12 mouse cellular contexts compared by ENCODE assay signal in genomic region chr2:143679513-143679912, GRCm38 (mm10).
"Had no signal": no experiment of that assay in that cellular context is flagged by ENCODE, and none has a peak within 500 bp of the region (broad histone marks: within the 10 kb centered on the region; RNA-seq: fewer than 3 reads in every experiment).

No protein-coding gene starts in this region.

- H3K27ac ChIP-seq: midbrain, embryonic 13.5 days; midbrain, embryonic 15.5 days; neural tube, embryonic 12.5 days had no signal

- H3K27me3 ChIP-seq: megakaryocyte, embryonic 14.5 days; midbrain, embryonic 13.5 days; midbrain, embryonic 15.5 days; neural tube, embryonic 12.5 days had no signal

- H3K4me1 ChIP-seq: megakaryocyte, embryonic 14.5 days; midbrain, embryonic 13.5 days; midbrain, embryonic 15.5 days; neural tube, embryonic 12.5 days had no signal

- H3K9me3 ChIP-seq: megakaryocyte, embryonic 14.5 days; midbrain, embryonic 13.5 days; midbrain, embryonic 15.5 days; neural tube, embryonic 12.5 days had no signal

- H3K36me3 ChIP-seq: midbrain, embryonic 13.5 days; midbrain, embryonic 15.5 days; neural tube, embryonic 12.5 days had no signal

- DNase-seq: lung, adult 18-20 months; lung, embryonic 14.5 days; lung, postnatal 10 days; lung, postnatal 4 days; right cerebral cortex, postnatal 14 days; thymus, adult 18-20 months; thymus, postnatal 14 days; thymus, postnatal 36 days had no signal

- ATAC-seq: midbrain, embryonic 13.5 days; midbrain, embryonic 15.5 days had no signal

- H3K4me3 ChIP-seq: megakaryocyte, embryonic 14.5 days; midbrain, embryonic 13.5 days; midbrain, embryonic 15.5 days; neural tube, embryonic 12.5 days had no signal

- H3K9ac ChIP-seq: lung, embryonic 14.5 days; midbrain, embryonic 13.5 days; midbrain, embryonic 15.5 days; neural tube, embryonic 12.5 days had no signal
